Mouse (Mus musculus): ENCODE results near the gene Zdhhc19. TPM values are rescaled to one million over a fixed set of nuclear protein-coding genes. Genes with fewer than 3 reads are reported as not detected.

The Zdhhc19 gene
- total and polyA plus RNA-seq, 3 experiments: 0.58 to 1.4 TPM; not detected in 1

DNA sequence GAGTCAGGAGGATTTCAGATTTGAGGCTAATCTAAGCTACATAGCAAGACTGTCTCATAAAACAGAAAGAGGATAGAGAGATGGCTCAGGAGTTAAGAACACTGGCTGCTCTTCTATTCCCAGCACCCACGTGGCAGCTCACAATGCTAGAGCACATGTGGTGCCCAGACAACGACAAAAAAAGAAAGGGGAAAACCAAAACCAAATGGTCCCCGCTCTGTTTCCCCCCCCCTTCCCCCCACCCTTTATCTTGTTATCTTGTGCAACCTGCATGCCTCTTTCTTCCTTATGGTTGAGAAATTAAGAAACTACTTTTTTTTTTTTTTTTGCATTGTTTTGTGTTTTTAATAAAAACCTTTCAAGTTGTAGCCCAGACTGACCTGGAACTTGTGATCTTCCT, 27.6 kb upstream of the Zdhhc19 start (continued):
- no peak for TF ChIP-seq UBTF (IDR thresholded peaks at IDR 0.05; ENCODE audit: borderline replicate concordance, insufficient read depth, low read depth, low read length)

DNA sequence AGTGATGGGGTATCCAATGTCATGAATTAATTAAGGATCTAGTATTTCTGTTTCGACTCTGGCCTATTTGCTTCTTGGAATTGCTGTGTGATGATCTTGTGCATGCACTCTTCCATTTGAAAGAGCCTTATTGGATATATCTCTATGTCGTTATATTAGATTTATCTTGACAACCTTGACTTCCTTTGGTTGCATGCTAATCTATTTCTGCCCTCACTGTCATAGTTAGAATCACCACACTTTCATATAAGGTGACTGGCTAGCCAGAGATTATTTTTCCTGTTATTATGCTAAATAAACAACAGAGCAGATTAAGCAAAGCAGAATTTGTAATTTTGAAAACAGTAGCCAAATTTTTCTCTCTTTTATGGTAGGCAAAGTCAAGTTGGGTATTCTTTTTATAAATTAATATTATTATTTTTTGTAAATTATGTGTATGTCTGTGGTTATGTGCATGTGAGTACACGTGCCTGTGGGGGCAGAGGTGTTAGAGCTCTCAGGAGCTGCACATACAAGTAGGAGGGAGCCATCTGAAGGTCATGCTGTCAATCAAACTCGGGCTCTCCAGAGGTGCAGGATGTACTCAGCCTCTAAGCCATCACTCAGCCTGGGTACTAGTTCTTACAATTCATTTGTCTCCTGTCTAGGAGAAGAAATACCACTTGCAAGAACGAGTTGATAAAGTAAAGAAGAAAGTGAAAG, 26.5 kb upstream of the Zdhhc19 start:
- peak; percentile 76 for TF ChIP-seq TCF12 (IDR thresholded peaks at IDR 0.05; ENCODE audit: low read depth, low read length)
- peak; percentile 19; the same call in 1 of the 2 replicates for TF ChIP-seq MEF2A (IDR thresholded peaks at IDR 0.05; ENCODE audit: extremely low read depth, insufficient replicate concordance, low read depth, low read length, poor library complexity, severe bottlenecking)
- TF ChIP-seq ZC3H11A (IDR thresholded peaks at IDR 0.05; ENCODE audit: low read depth, low read length): no peak
- peak; percentile 37; the same call in 1 of the 2 replicates for TF ChIP-seq GATA1 (IDR thresholded peaks at IDR 0.05; ENCODE audit: low read depth, low read length)
- TF ChIP-seq ZKSCAN1 (IDR thresholded peaks at IDR 0.05; ENCODE audit: low read depth, low read length): no peak
- TF ChIP-seq ETS1 (IDR thresholded peaks at IDR 0.05; ENCODE audit: low read depth, low read length): 0 out of 2 replicates have a peak, but pooled peaks have one; percentile 30
- no peak for TF ChIP-seq MAX (IDR thresholded peaks at IDR 0.05; ENCODE audit: low read length)
- peak; percentile 76 for TF ChIP-seq RCOR1 (IDR thresholded peaks at IDR 0.05; ENCODE audit: low read depth, low read length)
- TF ChIP-seq EP300 (IDR thresholded peaks at IDR 0.05; ENCODE audit: low read depth in 1 of 2, low read length in 2 of 2): peak; percentile 59 to 85; a peak in 3 of 4 replicates
- no peak for TF ChIP-seq CHD1 (IDR thresholded peaks at IDR 0.05; ENCODE audit: low read depth, low read length)
- TF ChIP-seq CTCF (IDR thresholded peaks at IDR 0.05 in 2 of 3, conservative IDR thresholded peaks at IDR 0.05 in 1 of 3; ENCODE audit: control insufficient read depth in 1 of 3, insufficient read depth in 1 of 3, low read depth in 2 of 3, low read length in 3 of 3, poor library complexity in 1 of 3, severe bottlenecking in 1 of 3): no peak
- peak; percentile 13; the same call in 1 of the 2 replicates for TF ChIP-seq TAL1 (IDR thresholded peaks at IDR 0.05; ENCODE audit: low read length)
- TF ChIP-seq POLR2A (IDR thresholded peaks at IDR 0.05; ENCODE audit: control insufficient read depth in 1 of 2, insufficient read depth in 1 of 2, low read depth in 1 of 2, low read length in 2 of 2, poor library complexity in 1 of 2): no peak
- peaks cover 10 to 17% of the 10 kb centered on the region in 2 experiments for H3K36me3 ChIP-seq (ENCODE audit: control insufficient read depth in 1 of 2, insufficient read depth in 2 of 2, low read length in 2 of 2)
- H3K27me3 ChIP-seq (ENCODE audit: control insufficient read depth in 1 of 2, insufficient read depth in 2 of 2, low read length in 2 of 2): no peaks in the 10 kb centered on the region
- no peaks in the 10 kb centered on the region for H3K9me3 ChIP-seq (replicated peaks; ENCODE audit: insufficient read depth, low read length)
- H3K27ac ChIP-seq (ENCODE audit: control insufficient read depth, low read depth, low read length): peak overlapping the region; percentile 41; the same call in 1 of the 2 replicates
- no peak overlapping the region for H3K4me3 ChIP-seq (ENCODE audit: control insufficient read depth in 1 of 2, insufficient read depth in 1 of 2, low read depth in 2 of 2, low read length in 2 of 2)
- no peaks in the 10 kb centered on the region for H3K79me2 ChIP-seq (ENCODE audit: control insufficient read depth, insufficient read depth, low read length, poor library complexity)
- H3K4me1 ChIP-seq (ENCODE audit: control insufficient read depth in 1 of 2, insufficient read depth in 2 of 2, low read length in 2 of 2): peaks cover 9 to 13% of the 10 kb centered on the region in 2 experiments
- no peak overlapping the region for H3K9ac ChIP-seq (ENCODE audit: control insufficient read depth, low read depth, low read length, poor library complexity, severe bottlenecking)
- peak; percentile 37 for DNase-seq (ENCODE audit: low read depth, low spot score)

DNA sequence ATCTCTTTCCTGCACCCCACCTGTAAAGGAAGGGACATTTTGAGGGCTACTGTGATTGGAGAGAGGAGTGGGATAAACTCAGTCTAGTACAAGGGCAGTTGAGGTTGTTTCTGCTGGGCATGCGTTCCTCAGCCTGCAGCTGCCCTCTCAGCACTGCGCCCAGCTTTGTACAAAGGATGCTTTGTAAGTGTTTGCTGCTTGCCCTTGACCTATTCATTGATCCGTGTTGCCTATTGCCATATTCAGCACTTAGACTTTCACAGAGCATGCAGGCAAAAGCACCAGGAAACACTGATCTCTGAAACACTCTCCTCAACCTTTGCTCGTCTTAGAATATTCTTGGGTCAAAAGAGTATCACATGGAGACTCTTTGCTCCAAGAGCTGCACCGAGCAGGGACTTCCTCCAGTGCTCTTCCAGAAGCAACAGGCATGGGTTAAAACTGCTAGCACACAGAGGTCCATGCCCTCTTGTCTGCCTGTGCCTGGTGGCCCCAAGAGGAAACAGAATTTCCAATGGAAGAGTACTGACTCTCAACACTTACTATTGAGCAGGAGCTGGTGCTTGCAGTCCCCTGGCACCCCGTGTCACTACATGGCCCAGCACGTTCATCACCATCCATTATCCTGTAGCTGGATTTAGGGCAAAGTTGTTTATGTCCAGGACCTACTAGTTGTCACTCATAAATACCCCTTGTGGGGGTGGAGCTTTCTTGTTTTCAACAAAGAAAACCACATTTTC, 23.6 kb upstream of the Zdhhc19 start:
- no peaks in the 10 kb centered on the region for H3K9me3 ChIP-seq (replicated peaks; ENCODE audit: insufficient read depth, low read length)
- no peaks in the 10 kb centered on the region for H3K27me3 ChIP-seq (ENCODE audit: control insufficient read depth in 1 of 2, insufficient read depth in 2 of 2, low read length in 2 of 2)
- H3K9ac ChIP-seq (ENCODE audit: control insufficient read depth, low read depth, low read length, poor library complexity, severe bottlenecking): no peak overlapping the region
- peaks cover 9 to 13% of the 10 kb centered on the region in 2 experiments for H3K4me1 ChIP-seq (ENCODE audit: control insufficient read depth in 1 of 2, insufficient read depth in 2 of 2, low read length in 2 of 2)
- TF ChIP-seq POLR2A (IDR thresholded peaks at IDR 0.05; ENCODE audit: control insufficient read depth in 1 of 2, insufficient read depth in 1 of 2, low read depth in 1 of 2, low read length in 2 of 2, poor library complexity in 1 of 2): no peak
- TF ChIP-seq ZKSCAN1 (IDR thresholded peaks at IDR 0.05; ENCODE audit: low read depth, low read length): no peak
- no peak for TF ChIP-seq MYB (IDR thresholded peaks at IDR 0.05; ENCODE audit: low read depth, low read length)
- TF ChIP-seq GATA1 (IDR thresholded peaks at IDR 0.05; ENCODE audit: low read depth, low read length): no peak
- TF ChIP-seq SMC3 (IDR thresholded peaks at IDR 0.05; ENCODE audit: low read depth, low read length): no peak
- no peak for TF ChIP-seq ZNF384 (IDR thresholded peaks at IDR 0.05; ENCODE audit: low read depth, low read length)
- no peak for TF ChIP-seq MAZ (IDR thresholded peaks at IDR 0.05; ENCODE audit: low read depth, low read length)
- no peak for TF ChIP-seq TAL1 (IDR thresholded peaks at IDR 0.05; ENCODE audit: low read length)
- no peak for TF ChIP-seq GABPA (IDR thresholded peaks at IDR 0.05; ENCODE audit: low read depth, low read length)
- TF ChIP-seq TBP (IDR thresholded peaks at IDR 0.05; ENCODE audit: low read depth, low read length): no peak
- no peak for TF ChIP-seq TCF12 (IDR thresholded peaks at IDR 0.05; ENCODE audit: low read depth, low read length)
- no peak for TF ChIP-seq MYC (IDR thresholded peaks at IDR 0.05; ENCODE audit: low read depth, low read length)
- no peak for TF ChIP-seq POLR2AphosphoS2 (IDR thresholded peaks at IDR 0.05; ENCODE audit: low read length)
- no peak for TF ChIP-seq POLR2AphosphoS5 (IDR thresholded peaks at IDR 0.05; ENCODE audit: borderline replicate concordance, low read depth, low read length)
- TF ChIP-seq HCFC1 (IDR thresholded peaks at IDR 0.05; ENCODE audit: low read depth, low read length): no peak
- no peak for TF ChIP-seq CHD2 (IDR thresholded peaks at IDR 0.05; ENCODE audit: low read length)
- TF ChIP-seq MAFK (IDR thresholded peaks at IDR 0.05; ENCODE audit: borderline replicate concordance, low read depth, low read length): no peak
- DNase-seq (ENCODE audit: low read depth, low spot score): no peak
- H3K36me3 ChIP-seq (ENCODE audit: control insufficient read depth in 1 of 2, insufficient read depth in 2 of 2, low read length in 2 of 2): peaks cover 9 to 17% of the 10 kb centered on the region in 2 experiments
- H3K79me2 ChIP-seq (ENCODE audit: control insufficient read depth, insufficient read depth, low read length, poor library complexity): no peaks in the 10 kb centered on the region
- no peak overlapping the region for H3K4me3 ChIP-seq (ENCODE audit: control insufficient read depth in 1 of 2, insufficient read depth in 1 of 2, low read depth in 2 of 2, low read length in 2 of 2)
- no peak overlapping the region for H3K27ac ChIP-seq (ENCODE audit: control insufficient read depth, low read depth, low read length)

Measured in MEL (cell line).